Mouse (Mus musculus) intestine, postnatal 0 days (tissue): ENCODE measurements around the gene Cd1d1. TPM values are rescaled to one million over a fixed set of nuclear protein-coding genes. Genes with fewer than 3 reads are reported as not detected.
"Not testable (repeated sequence)": the region's sequence is repeated elsewhere in the genome, so short reads cannot be mapped to it uniquely, and the experiment has no call there.

ENCODE experiments used
- ATAC-seq: fragments of 200-750 bp; cut with Nextera tagmentation; 2 replicates; pipeline ENCODE4 v1.8.0; 2017; ENCODE audit warnings: mild to moderate bottlenecking, moderate TSS enrichment, moderate library complexity
- H3K27ac ChIP-seq: fragments of 300-500 bp; sonication (generic); 2 replicates; pipeline ENCODE4 v1.5.1; 2014; ENCODE audit warnings: mild to moderate bottlenecking, low read depth, low read length, moderate library complexity
- H3K27me3 ChIP-seq: fragments of 300-500 bp; sonication (generic); replicated peaks from 2 replicates; pipeline ENCODE4 v1.6.1; 2014; ENCODE audit warnings: low read length, mixed read lengths; ENCODE audit not compliant: control insufficient read depth, insufficient read depth
- H3K36me3 ChIP-seq: fragments of 300-500 bp; sonication (generic); 2 replicates; pipeline ENCODE4 v1.6.1; 2014; ENCODE audit warnings: mild to moderate bottlenecking, moderate library complexity; ENCODE audit not compliant: control insufficient read depth, insufficient read depth
- H3K4me1 ChIP-seq: fragments of 300-500 bp; sonication (generic); replicated peaks from 2 replicates; pipeline ENCODE4 v1.6.1; 2014; ENCODE audit warnings: antibody characterized with exemption, low read length, mixed read lengths; ENCODE audit not compliant: control insufficient read depth, insufficient read depth
- H3K4me2 ChIP-seq: fragments of 300-500 bp; sonication (generic); replicated peaks from 2 replicates; pipeline ENCODE4 v1.6.1; 2014; ENCODE audit warnings: low read depth, mild to moderate bottlenecking, moderate library complexity
- H3K4me3 ChIP-seq: fragments of 300-500 bp; sonication (generic); 2 replicates; pipeline ENCODE4 v1.5.1; 2014; ENCODE audit warnings: low read depth, low read length
- H3K9ac ChIP-seq: fragments of 300-500 bp; sonication (generic); 2 replicates; pipeline ENCODE4 v1.6.1; 2014; ENCODE audit warnings: mild to moderate bottlenecking, low read depth, low read length
- H3K9me3 ChIP-seq: fragments of 300-500 bp; sonication (generic); 2 replicates; pipeline ENCODE4 v1.6.1; 2016; ENCODE audit warnings: mixed run types; ENCODE audit not compliant: control insufficient read depth
- CTCF ChIP-seq: sonication (generic); IDR thresholded peaks from 2 replicates; pipeline ENCODE4 v1.5.1; 2016; ENCODE audit warnings: low read depth, mild to moderate bottlenecking, control low read depth, antibody characterized with exemption, moderate library complexity
- WGBS: fragments of 180-500 bp; shearing (Covaris S2); extraction: QIAGEN DNeasy Blood & Tissue Kit; methylation state at CpG from one replicate; pipeline ENCODE4 v1.1.7; 2014; 5-methylcytosine and 5-hydroxymethylcytosine counted together
- polyA plus RNA-seq: library from polyadenylated mRNA; unstranded; fragments of >200 nt; fragmentation: Nextera tagmentation; extraction: Ambion mirVana; gene quantifications from 2 replicates; pipeline ENCODE4 v1.2.1, GENCODE M21; 2015

Cd1d1 gene
- polyA plus RNA-seq, 1 experiment from 2014 or later: 5.2 TPM

GRCm38 (mm10) chr3:87017707-87018106 is 18.5 kb upstream of the Cd1d1 start:
- Histone ChIP-seq H3K9me3 (no peaks in the 10 kb centered on the region), H3K9ac (no peak overlapping the region), H3K36me3 (no peaks in the 10 kb centered on the region), H3K4me1 (no peaks in the 10 kb centered on the region), H3K4me3 (no peak overlapping the region), H3K4me2 (no peak overlapping the region), H3K27ac (no peak overlapping the region), H3K27me3 (no peaks in the 10 kb centered on the region)
- TF ChIP-seq CTCF: no peak
- WGBS: 69% methylated on average over 2 of the region's 2 CpGs
- ATAC-seq: no peak

- H3K9me3 ChIP-seq: no peaks in the 10 kb centered on the region
- H3K9ac ChIP-seq: no peak overlapping the region
- TF ChIP-seq CTCF: no peak
- H3K4me3 ChIP-seq: no peak overlapping the region
- no peak overlapping the region for H3K4me2 ChIP-seq
- no peak for ATAC-seq
- H3K27ac ChIP-seq: no peak overlapping the region
- H3K27me3 ChIP-seq: no peaks in the 10 kb centered on the region
- no peaks in the 10 kb centered on the region for H3K4me1 ChIP-seq
- H3K36me3 ChIP-seq: no peaks in the 10 kb centered on the region
- WGBS: 92% methylated on average over 1 of the region's 1 CpGs
Observed at GRCm38 (mm10) chr3:87017001-87017400, 17.8 kb upstream of the Cd1d1 start.

- Histone ChIP-seq H3K4me2 (no peak overlapping the region), H3K9ac (no peak overlapping the region), H3K27ac (no peak overlapping the region), H3K36me3 (no peaks in the 10 kb centered on the region), H3K4me3 (no peak overlapping the region), H3K4me1 (no peaks in the 10 kb centered on the region), H3K27me3 (no peaks in the 10 kb centered on the region), H3K9me3 (no peaks in the 10 kb centered on the region)
- WGBS: 49% methylated on average over 4 of the region's 4 CpGs
- no peak for ATAC-seq
- TF ChIP-seq CTCF: no peak
Observed at GRCm38 (mm10) chr3:87015931-87016330, 16.7 kb upstream of the Cd1d1 start.

GRCm38 (mm10) chr3:87012406-87012805 is 13.2 kb upstream of the Cd1d1 start:
- H3K4me1 ChIP-seq, H3K9ac ChIP-seq, H3K27me3 ChIP-seq, H3K36me3 ChIP-seq, H3K9me3 ChIP-seq, ATAC-seq, H3K27ac ChIP-seq, H3K4me2 ChIP-seq, H3K4me3 ChIP-seq: not testable (repeated sequence)
- WGBS: 78% methylated on average over 3 of the region's 3 CpGs

GRCm38 (mm10) chr3:87008281-87008680 is 9.0 kb upstream of the Cd1d1 start:
- 74% methylated on average over 1 of the region's 1 CpGs for whole genome bisulfite sequencing
- ATAC-seq: not testable (repeated sequence)

GRCm38 (mm10) chr3:87000676-87001075 is 1.4 kb upstream of the Cd1d1 start:
- Histone ChIP-seq H3K4me2 (no peak overlapping the region), H3K36me3 (no peaks in the 10 kb centered on the region), H3K9me3 (no peaks in the 10 kb centered on the region), H3K4me1 (no peaks in the 10 kb centered on the region), H3K27ac (no peak overlapping the region), H3K4me3 (no peak overlapping the region), H3K27me3 (no peaks in the 10 kb centered on the region), H3K9ac (no peak overlapping the region)
- no peak for TF ChIP-seq CTCF
- ATAC-seq: 0 out of 2 replicates have a peak, but pooled peaks have one; percentile 31
- 28% methylated on average over 4 of the region's 4 CpGs for WGBS

More at GRCm38 (mm10) chr3:87008281-87008680, 9.0 kb upstream of the Cd1d1 start:
- not testable (repeated sequence) for H3K27me3 ChIP-seq, H3K4me2 ChIP-seq, H3K36me3 ChIP-seq, H3K9ac ChIP-seq, H3K9me3 ChIP-seq, H3K4me3 ChIP-seq, H3K27ac ChIP-seq, H3K4me1 ChIP-seq

- H3K9me3 ChIP-seq: no peaks in the 10 kb centered on the region
- no peak overlapping the region for H3K4me3 ChIP-seq
- no peaks in the 10 kb centered on the region for H3K27me3 ChIP-seq
- no peak overlapping the region for H3K9ac ChIP-seq
- 90% methylated on average over 12 of the region's 12 CpGs for WGBS
- no peak overlapping the region for H3K27ac ChIP-seq
- ATAC-seq: no peak
- H3K36me3 ChIP-seq: no peaks in the 10 kb centered on the region
- H3K4me1 ChIP-seq: no peaks in the 10 kb centered on the region
- H3K4me2 ChIP-seq: 0 out of 2 replicates have a peak overlapping the region, but pooled peaks have one; percentile 86
- TF ChIP-seq CTCF: no peak
Observed at GRCm38 (mm10) chr3:87000051-87000450, 810 bp upstream of the Cd1d1 start.

- not testable (repeated sequence) for H3K9me3 ChIP-seq, H3K36me3 ChIP-seq, H3K27me3 ChIP-seq, H3K4me1 ChIP-seq
- H3K9ac ChIP-seq: peak overlapping the region; percentile 63
- 4% methylated on average over 23 of the region's 24 CpGs for WGBS
- H3K4me3 ChIP-seq: peak overlapping the region; percentile 46
- ATAC-seq: peak; percentile 75
- peak overlapping the region; percentile 86 for H3K4me2 ChIP-seq
- H3K27ac ChIP-seq: peak overlapping the region; percentile 47
Observed at GRCm38 (mm10) chr3:86998433-86999414, 517 bp downstream of the Cd1d1 start.
